Mouse (Mus musculus): ENCODE measurements around the gene Rpp25.
A peak's percentile ranks its signal among the peaks of the same experiment; 100 is the strongest.

Rpp25 gene

DNA sequence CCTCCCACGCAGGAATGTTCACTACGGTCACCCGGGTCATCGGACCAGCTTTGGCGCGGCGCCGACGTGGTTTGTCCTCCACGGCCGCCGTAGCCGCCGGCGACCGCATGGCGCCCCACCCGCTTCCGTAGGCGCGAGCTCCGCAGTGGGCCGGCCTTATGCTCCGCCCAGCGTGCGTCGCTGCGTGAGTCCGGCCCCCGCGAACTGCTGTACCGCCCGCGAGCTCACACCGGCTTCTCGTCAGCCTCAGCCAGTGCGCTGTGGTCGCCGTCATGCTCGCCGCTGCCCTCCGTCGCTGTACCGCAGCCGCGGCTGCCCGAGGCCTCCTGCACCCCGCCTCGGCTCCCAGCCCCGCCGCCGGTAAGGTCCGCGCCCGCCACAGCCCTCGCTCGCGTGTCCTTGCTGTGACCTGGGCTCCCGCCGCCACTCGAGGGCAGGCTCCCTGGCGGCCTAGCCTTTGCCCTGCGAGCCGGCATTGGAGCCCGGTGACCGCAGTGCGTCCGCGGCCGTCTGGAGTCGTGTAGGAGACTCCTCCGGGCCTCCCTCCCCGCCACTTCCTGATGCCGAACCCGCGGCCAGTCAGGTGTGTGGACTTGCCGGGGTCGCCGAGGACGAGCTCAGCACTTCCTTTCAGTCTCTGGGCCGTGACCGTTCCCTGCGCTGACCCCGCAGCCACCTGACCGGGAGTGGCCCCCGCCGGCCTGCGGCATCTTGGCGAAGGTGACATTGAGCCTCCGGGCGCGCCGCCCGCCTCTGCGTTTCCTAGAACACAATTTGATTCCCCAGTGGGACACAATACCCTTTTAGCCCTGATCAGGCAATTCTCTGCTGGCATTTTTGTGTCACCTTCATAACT lies 17.5 kb downstream of the Rpp25 start, which contains the start of gene Cox5a:
Gene Cox5a, plus strand, starts transcription at position 219 of the 856 bp plus-strand sequence.
- peak; percentile 80 for DNase-seq (ENCODE audit: low spot score)

DNA sequence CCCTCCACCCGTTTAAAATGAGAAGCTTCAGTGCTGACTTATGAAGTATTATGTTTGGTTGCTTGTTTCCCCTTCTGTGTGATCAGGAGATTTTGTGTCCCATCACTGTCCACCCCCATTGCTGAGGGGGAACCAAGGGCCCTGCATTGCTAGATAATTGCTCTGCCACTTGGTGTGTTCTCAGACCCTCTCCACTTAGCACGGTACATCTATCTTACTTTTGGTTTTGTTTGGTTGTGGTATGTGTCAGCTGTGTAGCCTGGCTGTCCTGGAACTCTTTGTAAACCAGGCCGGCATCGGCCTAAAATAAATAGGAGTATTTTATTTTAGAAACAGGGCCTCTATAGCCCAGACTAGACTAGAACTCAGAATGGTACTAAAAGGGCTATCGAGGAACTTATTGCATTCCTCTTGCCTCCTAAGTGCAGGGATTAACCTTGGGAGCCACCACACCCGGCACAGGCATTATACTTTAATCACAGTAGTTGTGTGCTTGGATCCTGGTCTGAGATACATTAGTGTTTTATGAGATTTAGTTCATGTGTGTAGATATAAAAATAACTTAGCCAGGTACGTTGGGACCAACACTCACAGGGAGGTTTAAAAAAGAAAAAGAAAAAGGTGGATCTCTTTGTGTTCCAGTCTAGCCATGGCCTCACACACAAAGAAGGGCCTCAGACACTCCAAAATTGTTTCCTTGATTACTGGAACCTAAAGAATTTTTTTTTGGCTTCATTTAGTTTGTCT lies 18.5 kb downstream of the Rpp25 start:
- DNase-seq (ENCODE audit: low spot score), result no peak

DNA sequence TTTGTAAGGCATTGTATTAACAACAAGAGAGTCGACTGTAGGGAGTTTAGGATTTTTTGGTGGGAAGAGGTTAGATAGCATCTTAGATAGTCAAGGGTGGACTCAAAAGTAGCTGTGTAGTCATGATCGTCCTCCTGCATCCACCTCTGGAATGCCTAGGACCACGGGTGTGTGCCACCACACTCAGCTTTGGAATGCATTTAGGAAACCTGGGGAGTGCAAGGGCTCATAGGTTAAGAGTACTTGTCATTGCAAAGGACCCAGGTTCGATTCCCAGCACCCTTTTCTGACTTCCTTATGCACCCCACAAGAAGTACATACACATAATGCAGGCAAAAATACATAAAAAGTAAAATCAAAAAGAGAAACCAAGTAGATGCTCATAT lies 19.0 kb downstream of the Rpp25 start:
- DNase-seq (ENCODE audit: low spot score), result no peak

DNA sequence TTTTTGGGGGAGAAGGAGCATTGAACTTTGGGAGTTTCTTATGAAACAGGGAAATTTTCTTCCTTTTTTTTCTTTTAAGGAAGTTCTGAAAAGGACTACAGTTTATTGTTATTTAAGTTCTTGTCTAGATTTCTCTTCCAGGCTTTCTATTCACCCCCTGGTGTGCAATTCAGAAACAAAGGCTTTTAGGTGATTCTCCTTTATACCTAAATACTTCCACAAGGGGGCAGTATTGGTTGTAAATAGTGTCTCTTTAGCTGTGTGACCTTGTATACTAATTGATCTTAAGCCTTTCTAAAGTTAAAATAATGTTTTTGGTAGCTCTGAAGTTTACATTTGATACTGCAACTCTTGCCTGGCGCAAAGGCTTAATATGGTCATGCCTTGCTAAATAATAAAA lies 19.9 kb downstream of the Rpp25 start:
- peak; percentile 54 for DNase-seq (ENCODE audit: low spot score)

DNA sequence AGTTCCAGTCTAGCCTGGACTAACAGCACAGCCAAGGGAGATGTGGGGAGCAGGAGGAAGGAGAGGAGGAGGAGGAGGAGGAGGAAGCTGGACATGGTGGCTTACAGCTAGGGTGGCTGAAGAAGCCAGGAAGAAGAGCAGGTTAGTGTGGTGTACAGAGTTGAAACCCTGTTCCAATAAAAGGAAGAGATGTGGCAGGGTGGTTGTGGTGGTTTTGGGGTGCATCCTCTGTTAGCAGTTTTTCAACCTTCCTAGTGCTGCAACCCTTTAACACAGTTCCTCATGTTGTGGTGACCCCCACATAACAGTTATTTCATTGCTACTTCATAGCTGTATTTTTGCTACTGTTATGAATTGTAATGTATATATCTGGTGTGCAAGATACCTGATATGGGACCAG lies 20.6 kb downstream of the Rpp25 start:
- no peak for DNase-seq (ENCODE audit: low spot score)

DNA sequence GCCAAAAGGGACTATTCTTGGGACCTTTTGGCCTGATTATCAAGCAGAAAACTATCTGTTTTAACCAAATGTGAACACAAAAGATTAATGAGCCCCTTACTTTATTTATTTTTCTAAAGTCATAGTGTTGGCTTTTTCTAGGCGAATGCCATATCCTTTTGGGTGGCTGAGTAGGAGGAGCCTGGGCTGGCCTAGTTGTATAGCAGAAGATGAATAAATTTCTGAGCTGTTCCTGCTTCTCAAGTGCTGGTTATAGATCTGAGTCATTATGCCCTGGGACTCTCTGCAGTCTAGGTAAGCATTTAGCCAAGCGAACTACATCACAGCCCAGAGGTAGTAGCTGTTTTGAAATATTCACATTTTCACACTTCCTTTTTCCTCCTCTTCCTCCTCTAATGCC lies 21.7 kb downstream of the Rpp25 start:
- DNase-seq (ENCODE audit: low spot score), result no peak

DNA sequence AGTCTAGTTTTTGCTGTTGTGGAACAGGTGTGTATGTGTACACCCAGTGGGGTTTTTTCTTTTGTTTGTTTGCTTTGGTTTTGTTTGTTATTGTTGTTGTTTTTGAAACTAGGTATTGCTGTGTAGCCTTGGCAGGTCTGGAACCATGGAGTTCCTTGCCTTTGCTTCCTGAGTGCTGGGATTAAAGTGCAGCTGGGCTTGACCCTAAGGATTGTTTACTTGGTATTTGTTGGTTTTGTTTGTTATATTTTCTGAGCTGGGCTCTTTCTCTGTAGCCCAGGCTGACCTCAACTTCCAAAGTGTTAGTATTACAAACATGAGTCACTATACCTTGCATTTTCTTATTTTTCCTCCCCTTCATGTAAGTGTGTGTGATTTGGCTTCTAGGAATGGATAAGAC lies 22.6 kb downstream of the Rpp25 start:
- DNase-seq (ENCODE audit: low spot score), result no peak

DNA sequence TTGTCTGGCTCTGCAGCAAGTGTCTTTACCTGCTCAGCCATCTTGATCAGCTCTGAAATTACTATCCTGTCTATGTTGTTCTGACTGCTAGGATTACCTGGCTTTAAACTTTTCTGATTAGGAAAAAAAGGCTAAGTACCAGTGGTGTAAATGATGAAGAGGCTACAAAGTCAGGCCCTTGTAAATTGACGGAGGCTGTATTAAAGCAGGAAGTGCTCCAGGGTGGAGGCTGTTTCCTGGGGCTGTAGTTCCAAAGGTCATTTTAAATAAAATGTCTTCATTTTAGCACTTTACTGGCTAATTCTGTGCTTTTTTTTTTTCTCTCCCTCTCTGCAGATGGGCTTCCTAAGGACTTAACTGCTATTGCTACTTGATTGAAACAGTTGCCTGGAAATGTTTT lies 28.1 kb downstream of the Rpp25 start:
- DNase-seq (ENCODE audit: low spot score), result no peak

DNA sequence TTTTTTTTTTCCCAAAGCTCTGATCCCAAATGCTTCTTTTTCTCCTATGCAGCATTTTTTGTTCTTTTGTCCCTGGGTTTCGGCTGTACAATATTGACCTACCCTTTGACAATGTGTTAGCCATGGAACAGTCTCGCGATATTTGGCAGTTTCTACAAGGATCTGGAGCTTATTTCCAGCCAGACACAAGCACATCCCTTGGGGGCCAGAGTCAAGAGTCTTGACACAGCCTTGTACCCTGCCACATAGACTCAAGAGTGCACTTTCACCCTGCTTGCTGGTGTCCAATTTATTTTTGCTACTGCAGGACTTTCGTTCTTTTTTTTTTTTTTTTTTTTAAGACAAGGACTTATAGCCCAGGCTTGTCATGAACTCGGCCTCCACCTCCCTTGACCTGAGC lies 32.5 kb downstream of the Rpp25 start:
- no peak for DNase-seq (ENCODE audit: low spot score)

DNA sequence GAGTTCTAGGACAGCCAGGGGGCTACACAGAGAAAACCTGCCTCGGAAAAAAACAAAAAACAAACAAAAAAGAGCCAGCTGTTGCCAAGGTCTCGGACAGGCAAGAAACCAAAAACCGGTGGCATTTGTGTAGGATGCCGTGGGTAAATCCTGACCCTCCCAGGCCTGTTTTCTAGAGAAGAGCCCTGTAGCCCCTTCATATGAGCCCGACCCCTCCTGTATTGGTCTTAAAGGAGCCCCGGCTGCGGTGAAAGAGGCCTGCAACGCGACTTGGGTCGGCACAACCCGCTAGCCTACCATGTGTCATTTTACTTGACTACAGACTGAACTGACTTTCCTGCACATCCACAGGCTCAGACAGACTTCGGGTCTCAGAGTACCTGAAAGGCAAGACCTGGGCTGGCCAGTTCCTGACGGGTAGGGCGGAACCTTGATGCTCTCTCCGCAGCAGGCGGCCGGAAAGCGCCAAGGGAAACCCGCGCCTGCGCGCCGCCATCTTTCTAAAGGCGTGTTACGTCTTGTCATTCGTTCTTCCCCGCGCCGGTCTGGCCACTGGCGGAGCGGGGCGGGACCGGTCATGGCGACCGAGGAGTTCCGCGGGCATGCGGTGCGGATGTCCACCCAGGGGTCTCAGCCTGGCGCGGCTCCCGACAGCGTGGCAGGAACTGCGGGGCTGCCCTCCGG lies 33.4 kb downstream of the Rpp25 start, which contains the start of gene Fam219b:
Gene Fam219b, plus strand, starts transcription at position 485 of the 684 bp plus-strand sequence.
- DNase-seq (ENCODE audit: low spot score), result peak; percentile 73

DNA sequence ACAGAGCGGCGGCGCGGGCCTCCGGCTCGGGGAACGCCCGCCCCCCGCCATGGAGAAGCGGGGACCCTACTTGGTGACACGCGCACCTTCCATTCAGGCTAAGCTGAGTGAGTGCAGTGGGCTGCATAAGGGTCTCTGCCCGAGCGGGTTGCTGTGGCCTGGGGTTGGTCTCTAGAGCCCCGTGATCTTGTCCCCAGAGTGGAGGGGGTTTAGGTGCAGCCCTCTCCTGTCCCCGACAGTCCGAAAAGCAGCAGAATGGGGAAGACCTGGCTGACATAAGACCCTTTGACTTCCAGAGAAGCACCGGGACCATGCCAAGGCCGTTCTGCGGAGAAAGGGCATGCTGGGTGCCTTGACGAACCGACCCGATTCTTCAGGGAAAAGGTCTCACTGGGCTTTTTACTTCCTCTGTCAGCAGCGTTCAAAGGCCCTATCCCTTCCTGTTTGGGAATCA lies 33.9 kb downstream of the Rpp25 start:
- no peak for DNase-seq (ENCODE audit: low spot score)

DNA sequence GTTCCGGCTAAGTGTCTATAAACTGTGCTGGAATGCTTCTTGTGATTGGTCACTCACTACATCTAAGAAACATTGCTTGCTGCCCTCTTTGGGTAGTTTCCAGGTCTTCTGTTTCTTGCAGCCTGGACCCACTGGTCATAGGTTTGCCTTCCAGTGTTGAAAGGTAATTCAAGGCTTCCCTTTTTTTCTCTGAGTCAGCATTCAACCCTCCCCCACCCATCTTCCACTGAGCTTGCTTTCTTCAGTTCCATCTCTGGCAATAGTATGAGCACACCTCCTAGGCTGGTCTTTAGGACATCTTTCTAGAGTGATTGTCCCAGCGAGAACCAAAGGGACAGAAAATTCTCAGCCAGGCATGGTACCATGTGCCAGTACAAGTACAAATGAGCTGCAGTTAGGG lies 35.7 kb downstream of the Rpp25 start:
- DNase-seq (ENCODE audit: low spot score), result no peak

DNA sequence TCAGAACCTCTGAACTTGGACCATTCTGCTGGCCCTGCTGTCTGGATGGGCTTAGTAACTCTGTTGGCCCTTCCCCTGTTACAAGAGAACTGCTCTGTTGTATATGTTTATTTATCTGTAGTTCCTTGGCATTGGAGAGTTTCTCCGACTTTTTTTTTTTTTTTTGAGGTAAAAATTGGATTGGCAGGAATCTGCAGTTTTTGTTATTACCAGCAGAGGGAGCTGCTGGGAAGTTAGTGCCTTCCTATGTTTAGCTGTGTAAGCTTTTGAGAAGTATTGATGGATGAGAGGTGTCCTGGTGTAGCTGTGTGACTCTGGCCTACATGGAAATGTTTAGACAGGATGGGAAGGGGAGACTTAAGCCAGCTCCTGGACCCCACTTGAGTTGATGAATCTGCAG lies 37.5 kb downstream of the Rpp25 start:
- no peak for DNase-seq (ENCODE audit: low spot score)

DNA sequence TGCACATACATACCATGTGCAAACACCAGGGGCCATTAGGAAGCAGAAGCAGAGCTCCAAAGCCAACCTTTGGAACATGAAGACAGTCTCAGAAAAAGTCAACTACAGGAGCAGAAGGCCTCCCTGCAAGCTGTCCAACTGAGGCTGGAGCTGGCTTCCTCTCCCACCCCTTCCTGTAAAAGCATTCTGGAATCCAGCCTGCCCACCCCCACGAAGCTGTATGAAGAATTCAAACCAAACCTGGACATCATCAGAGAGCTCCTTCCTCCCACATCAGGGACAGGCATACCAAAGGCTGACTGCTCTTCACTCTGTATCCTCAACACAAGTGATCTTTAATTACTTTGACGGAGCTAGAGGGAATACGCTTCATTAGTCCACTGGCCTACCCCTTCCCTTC lies 40.1 kb downstream of the Rpp25 start:
- no peak for DNase-seq (ENCODE audit: low spot score)

DNA sequence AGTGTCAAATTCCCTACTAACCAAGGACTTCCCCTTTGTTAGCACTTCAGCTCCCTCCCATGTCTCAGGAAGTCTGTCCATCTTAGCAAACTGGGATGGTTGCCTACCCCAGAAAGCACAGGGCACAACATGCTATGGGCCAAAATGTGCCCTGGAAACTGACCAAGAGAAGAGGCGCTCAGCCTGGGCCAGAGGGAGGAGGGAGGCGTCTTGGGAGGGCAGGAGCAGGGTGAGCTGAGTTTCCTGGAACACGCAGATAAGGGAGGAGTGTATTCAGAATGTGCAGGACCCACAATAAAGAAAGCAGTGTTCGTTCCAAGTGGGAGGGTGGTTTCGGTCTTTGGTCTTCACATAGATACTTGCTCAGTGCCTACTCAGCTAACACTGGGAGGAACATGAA lies 43.5 kb downstream of the Rpp25 start:
- no peak for DNase-seq (ENCODE audit: low spot score)

DNA sequence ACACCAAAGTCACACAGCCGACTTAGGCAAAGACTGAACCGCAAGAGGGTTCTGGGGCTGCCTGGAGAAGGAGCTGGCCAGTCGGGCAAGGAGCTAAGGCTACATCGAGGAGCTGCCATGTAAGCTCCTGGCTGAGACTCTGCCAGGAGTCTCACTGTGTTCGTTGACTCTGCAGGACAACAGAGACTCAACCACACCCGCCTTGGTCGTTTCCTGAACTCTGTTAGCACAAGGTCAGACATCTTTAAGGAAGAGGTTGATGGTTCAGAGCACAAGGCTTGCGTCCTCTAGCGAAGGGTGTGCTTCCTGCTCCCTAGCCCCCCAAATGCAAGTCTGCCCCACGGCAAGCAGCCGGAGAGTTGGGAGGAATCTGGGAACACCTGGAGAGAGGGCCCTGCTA lies 44.0 kb downstream of the Rpp25 start:
- no peak for DNase-seq (ENCODE audit: low spot score)

DNA sequence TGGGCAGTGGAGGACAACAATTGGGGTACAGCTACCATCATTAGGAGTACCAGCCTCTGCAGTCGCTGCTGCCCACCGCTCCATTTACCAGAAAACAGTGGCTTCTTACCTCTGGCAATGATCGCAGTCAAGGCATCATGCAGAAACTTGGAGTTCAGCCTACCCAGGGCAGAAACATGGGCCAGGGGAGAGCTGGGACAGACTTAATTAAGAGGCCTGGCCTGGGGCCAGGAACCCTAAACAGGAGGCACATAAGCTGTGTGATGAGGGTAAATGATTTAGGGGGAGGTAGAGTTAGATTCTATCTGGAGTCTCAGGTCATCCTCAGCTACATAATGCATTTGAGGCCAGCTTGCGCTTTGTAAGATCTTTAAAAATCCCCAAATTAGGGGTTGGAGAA lies 45.4 kb downstream of the Rpp25 start:
- DNase-seq (ENCODE audit: low spot score), result no peak

DNA sequence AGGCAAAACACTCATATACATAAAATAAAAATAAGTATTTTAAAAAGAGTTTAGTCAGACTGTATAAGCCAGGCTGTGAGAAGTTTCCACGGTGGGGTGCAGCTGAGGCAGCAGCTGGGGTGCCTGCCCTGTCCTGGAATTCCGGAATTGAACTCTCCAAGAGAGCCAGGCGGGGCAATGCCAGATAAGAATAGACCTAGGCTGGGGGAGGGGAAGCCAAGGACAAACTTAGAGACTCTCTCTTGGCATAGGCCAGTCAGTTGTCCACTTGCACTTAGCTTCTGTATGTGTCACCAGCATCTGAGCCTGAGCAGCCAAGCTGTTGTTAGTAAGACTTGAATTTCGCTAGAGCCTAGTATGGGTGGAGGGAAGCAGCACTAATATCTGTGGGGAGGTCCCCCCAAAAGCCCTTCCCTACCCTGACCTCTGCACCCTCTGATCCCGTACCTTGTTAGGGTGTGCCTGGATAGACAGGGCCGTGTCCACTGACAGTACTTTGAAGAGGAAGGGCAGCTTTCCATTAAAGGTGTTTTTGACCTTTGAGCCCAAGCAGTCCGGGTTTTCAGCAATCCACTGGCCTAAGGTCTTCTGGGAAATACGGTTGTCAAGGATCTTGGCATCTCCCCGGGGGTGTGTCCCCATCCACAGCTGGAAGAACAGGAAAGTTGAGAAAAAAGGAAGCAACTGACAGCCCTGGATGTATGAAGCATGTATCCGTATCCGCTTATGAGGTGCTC lies 46.5 kb downstream of the Rpp25 start:
- no peak for DNase-seq (ENCODE audit: low spot score)

DNA sequence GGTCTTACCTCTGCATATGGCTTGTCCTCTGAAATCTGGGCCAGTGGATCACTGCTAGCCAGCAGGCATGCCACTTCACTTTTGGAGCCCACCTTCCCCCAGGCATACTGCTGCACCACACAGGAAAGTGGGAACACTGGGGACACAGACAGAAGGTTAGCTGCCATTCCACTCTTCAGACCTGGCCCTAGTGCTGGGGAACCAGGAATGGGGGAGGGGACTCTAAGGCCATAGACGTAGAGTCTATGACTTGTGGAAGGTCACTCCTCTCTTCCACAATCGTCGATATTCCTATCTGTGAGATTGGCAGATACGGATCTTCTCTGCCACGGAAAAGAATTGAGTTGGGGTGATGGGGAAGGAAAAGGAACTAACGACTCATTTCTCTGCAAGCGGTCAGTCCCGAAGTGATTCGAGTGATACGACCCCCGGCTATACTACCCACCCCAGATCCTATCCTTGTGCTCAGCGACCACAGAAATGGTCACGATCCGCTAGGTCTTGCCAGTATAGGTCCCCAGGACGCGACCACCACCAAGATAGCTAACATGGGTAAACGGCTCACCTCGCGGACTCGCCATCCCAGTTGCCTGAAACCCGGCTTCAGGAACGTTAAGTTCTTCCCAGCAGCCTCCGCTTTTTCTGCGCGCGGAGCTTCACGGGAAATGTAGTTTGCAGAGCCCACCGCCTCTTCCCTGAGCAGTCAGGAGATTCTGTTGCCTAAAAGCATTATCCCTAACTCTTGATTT lies 48.5 kb downstream of the Rpp25 start, which contains the start of gene Mpi:
Gene Mpi, minus strand, starts transcription at position 625 of the 749 bp plus-strand sequence.
- DNase-seq (ENCODE audit: low spot score), result no peak

DNA sequence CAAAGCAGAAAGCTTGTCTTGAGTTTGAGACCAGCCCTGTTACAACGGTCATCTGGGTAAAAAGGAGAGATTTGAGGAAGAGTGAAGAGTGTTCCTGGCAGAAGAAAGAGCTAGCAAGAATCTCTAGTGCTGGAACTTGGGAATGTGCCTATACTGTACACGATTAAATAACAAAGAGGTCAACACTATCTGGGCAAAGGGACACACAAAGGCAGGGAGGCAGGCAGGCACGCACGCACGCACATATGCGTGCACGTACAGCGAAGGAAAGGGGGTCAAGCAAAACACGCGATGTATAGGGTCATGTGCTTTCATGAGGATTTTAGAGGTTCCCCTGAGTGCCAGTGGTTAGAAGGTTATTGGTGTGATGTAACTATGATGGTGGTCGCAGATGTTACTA lies 49.3 kb downstream of the Rpp25 start:
- DNase-seq (ENCODE audit: low spot score), result no peak

DNA sequence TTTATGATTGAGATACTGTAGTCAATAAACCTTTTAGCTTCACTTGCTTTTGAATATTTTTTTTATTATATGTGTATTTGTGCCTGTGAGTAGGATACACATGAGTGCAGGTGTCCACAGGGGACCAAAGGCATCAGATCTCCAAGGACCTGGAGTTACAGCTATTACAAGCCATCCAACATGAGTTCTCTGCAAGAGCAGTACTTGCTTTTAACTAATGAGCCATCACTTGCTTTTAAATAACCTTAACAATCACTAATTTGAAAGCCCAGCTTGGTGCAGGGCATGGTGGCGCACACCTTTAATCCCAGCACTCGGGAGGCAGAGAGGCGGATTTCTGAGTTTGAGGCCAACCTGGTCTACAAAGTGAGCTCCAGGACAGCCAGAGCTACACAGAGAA lies 50.9 kb downstream of the Rpp25 start:
- DNase-seq (ENCODE audit: low spot score), result no peak
